ENCODE assay signal across 8 mouse cellular contexts in the genomic region with DNA sequence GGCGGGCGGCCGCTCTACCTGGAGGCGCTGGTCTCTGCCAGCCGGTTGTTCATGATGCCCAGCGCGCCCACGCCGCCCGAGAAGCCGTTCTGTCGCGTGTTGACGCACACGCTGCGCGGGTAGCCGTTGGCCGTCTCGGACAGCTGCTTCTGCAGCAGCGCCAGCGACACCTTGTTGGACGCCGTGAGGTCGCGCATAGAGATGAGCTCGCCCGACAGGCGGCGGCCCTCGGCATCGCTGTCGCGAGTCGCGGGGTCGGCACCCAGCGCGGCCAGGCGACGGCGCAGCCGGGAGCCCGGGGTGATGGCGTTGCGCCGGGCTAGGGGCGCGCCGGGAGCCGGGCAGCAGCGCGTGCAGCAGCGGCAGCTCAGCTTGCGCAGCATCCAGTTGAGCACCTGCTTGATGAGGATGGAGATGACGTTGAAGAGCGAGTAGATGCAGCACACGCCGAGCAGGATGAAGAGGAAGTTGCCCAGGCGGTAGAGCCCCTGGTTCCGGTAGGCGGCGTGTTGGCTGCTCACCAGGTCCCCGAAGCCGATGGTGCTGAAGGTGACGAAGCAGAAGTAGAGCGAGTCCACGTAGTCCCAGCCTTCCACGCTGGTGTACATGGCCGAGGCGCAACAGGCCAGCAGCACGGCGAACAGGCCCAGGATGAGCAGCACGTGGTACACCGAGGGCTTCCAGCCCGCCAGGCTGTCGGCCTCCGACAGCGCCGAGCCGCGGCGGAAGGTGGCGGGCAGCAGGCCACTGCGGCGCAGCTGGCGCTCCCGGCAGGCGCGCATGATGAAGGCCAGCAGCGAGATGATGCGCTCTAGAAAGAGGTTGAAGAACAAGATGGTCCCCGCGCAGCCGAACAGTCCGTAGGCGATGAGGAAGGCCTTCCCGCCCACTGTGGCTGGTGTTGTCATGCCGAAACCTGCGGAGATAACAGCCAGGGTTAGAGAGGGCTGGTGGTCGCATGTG. TPM values are rescaled to one million over a fixed set of nuclear protein-coding genes. Genes with fewer than 3 reads are reported as not detected.
DNase-seq lines count a peak whose midpoint lies in the region; ATAC-seq lines count a peak whose summit lies in the region.

No protein-coding gene starts in this region.

- H3K36me3 ChIP-seq in embryonic facial prominence, embryonic 12.5 days = no peaks in the 10 kb centered on the region
- H3K36me3 ChIP-seq in lung, embryonic 15.5 days = no peaks in the 10 kb centered on the region

- WGBS in embryonic facial prominence, embryonic 12.5 days = 2% methylated on average over 101 of the region's 101 CpGs
- 3% methylated on average over 97 of the region's 101 CpGs for WGBS in lung, embryonic 15.5 days

- intact Hi-C loops in heart, postnatal 36 days (cut with DNase I) = no loop called here

- H3K4me2 ChIP-seq in embryonic facial prominence, embryonic 12.5 days (replicated peaks) = peak overlapping the region; percentile 99
- H3K4me2 ChIP-seq in lung, embryonic 15.5 days = peak overlapping the region; percentile 99

- DNase-seq in CD4-positive, CD25-positive, alpha-beta regulatory T cell, adult 2 months (ENCODE audit: low read depth, low spot score) = peak; percentile 71
- peak; percentile 45 for DNase-seq in adrenal gland, postnatal 10 days
- DNase-seq in heart, postnatal 36 days = peak; percentile 14
- peak; percentile 66 to 73 for DNase-seq in layer of hippocampus, postnatal 10 days (ENCODE audit: low spot score in 2 of 2)
- peak; percentile 5 for DNase-seq in ovary, postnatal 14 days (ENCODE audit: low spot score)
- no peak for DNase-seq in urinary bladder, postnatal 4 days (ENCODE audit: low spot score in 2 of 2)

- peak overlapping the region; percentile 59 for H3K4me3 ChIP-seq in embryonic facial prominence, embryonic 12.5 days
- H3K4me3 ChIP-seq in lung, embryonic 15.5 days = peak overlapping the region; percentile 57

- H3K9ac ChIP-seq in embryonic facial prominence, embryonic 12.5 days = peak overlapping the region; percentile 54
- H3K9ac ChIP-seq in lung, embryonic 15.5 days = peak overlapping the region; percentile 8

- H3K4me1 ChIP-seq in embryonic facial prominence, embryonic 12.5 days = peaks cover 13% of the 10 kb centered on the region
- peaks cover 14% of the 10 kb centered on the region for H3K4me1 ChIP-seq in lung, embryonic 15.5 days

- peaks cover 58% of the 10 kb centered on the region for H3K27me3 ChIP-seq in embryonic facial prominence, embryonic 12.5 days
- H3K27me3 ChIP-seq in lung, embryonic 15.5 days = peaks cover 55% of the 10 kb centered on the region

- H3K9me3 ChIP-seq in embryonic facial prominence, embryonic 12.5 days = no peaks in the 10 kb centered on the region
- H3K9me3 ChIP-seq in lung, embryonic 15.5 days = no peaks in the 10 kb centered on the region

- peak; percentile 84 for ATAC-seq in embryonic facial prominence, embryonic 12.5 days (ENCODE audit: insufficient number of reproducible peaks, insufficient read depth, low FRiP score, low TSS enrichment)
- ATAC-seq in lung, embryonic 15.5 days (ENCODE audit: borderline replicate concordance, extremely low read depth, low FRiP score, low TSS enrichment) = peak; percentile 68

- no peak overlapping the region for H3K27ac ChIP-seq in embryonic facial prominence, embryonic 12.5 days
- H3K27ac ChIP-seq in lung, embryonic 15.5 days = no peak overlapping the region

RNA-seq across cellular contexts. Expression of a gene that starts 51.6 kb away (rescaled TPM):
- under 1 TPM; 0.18 to 0.27 TPM for total RNA-seq in adrenal gland, postnatal 10 days (2021)
- polyA plus RNA-seq in embryonic facial prominence, embryonic 12.5 days (2016; fragmentation: Nextera tagmentation; extraction: Ambion mirVana) = 0.45 and 0.55 TPM in 2 replicates
- total RNA-seq in heart, postnatal 36 days (2021) = not detected
- total RNA-seq in layer of hippocampus, postnatal 10 days (2021) = 10 to 100 TPM; 21.0 to 23.1 TPM
- polyA plus RNA-seq in lung, embryonic 15.5 days (2015; fragmentation: Nextera tagmentation; extraction: Ambion mirVana) = 0.07 TPM in 1 of 2 replicates, not detected in the other

Comparison
In these comparisons a context has a peak if more than half of its experiments do, and no peak if none do; other contexts are left out.
1. DNase-seq: peak in CD4-positive, CD25-positive, alpha-beta regulatory T cell, adult 2 months (single experiment), adrenal gland, postnatal 10 days (single experiment), heart, postnatal 36 days (2 of 2), layer of hippocampus, postnatal 10 days (2 of 2) and ovary, postnatal 14 days (single experiment); none in urinary bladder, postnatal 4 days (0 of 2).
2. RNA of a gene that starts 51.6 kb away (total RNA-seq): 21.0 to 23.1 TPM in layer of hippocampus, postnatal 10 days; 0.18 to 0.27 TPM in adrenal gland, postnatal 10 days and not detected in heart, postnatal 36 days; every median in the first group is over 10 times any median in the second.